Mouse (Mus musculus): ENCODE measurements around the gene Ly6g6d. TPM values are rescaled to one million over a fixed set of nuclear protein-coding genes. Genes with fewer than 3 reads are reported as not detected.

Gene Ly6g6d
- total RNA-seq, 1 experiment from 2014 or later: 1.1 TPM

DNA sequence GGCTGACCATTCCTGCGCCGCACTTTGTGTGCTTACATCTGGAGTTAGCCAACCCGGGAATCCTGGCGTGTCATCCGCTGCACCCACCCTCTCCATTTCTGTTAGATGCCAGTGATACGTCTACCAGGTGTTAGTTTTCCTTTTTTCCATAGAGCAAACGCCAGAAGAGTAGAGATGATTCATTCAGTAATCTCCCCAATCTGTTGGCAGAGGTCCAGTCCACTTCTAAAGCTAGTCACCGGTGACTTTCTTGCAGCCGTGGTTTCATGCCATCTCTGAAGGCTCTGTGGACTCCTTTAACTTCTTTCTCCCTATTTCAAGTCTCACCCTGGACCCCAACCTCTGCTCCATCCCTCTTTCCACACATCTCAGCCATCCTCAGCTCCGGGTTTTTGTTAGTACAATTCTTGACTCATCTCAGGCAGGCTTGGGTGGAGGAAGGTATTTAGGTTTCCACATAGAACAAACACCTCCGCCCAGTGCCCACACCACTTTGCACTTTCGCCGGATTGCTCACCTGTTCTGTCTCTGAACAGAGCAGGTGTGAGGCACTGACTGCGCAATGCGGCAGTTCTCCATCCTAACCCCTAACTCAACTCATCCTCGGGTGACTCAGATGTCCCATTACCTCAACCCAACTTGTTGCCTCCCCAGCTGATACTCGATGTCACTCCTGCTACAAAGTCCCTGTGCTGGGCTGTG is 9.5 kb downstream of the Ly6g6d start:
- no peak for DNase-seq

DNA sequence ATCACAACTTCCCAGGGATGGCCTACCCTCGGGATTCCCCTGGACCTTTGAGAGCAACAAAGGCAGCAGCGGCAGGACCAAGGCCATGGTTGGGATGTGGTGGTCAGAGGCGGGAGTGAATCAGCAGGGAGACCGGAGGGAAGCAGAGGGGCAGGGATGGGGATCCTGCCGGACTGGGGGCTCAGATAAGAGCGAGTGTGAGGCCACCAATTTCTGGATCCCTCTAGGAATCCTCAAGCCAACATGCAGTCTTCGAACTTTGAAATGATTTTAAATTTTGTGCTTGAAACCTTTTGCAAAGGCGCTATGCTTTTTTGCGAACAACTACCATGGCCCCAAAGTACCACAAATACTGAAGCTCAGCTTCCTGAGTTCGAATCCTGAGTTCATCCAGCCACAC is 11.8 kb downstream of the Ly6g6d start, which contains the start of gene Mpig6b:
TSS of gene Mpig6b (minus strand) at position 101 of the 400 bp plus-strand sequence.
- DNase-seq: no peak

DNA sequence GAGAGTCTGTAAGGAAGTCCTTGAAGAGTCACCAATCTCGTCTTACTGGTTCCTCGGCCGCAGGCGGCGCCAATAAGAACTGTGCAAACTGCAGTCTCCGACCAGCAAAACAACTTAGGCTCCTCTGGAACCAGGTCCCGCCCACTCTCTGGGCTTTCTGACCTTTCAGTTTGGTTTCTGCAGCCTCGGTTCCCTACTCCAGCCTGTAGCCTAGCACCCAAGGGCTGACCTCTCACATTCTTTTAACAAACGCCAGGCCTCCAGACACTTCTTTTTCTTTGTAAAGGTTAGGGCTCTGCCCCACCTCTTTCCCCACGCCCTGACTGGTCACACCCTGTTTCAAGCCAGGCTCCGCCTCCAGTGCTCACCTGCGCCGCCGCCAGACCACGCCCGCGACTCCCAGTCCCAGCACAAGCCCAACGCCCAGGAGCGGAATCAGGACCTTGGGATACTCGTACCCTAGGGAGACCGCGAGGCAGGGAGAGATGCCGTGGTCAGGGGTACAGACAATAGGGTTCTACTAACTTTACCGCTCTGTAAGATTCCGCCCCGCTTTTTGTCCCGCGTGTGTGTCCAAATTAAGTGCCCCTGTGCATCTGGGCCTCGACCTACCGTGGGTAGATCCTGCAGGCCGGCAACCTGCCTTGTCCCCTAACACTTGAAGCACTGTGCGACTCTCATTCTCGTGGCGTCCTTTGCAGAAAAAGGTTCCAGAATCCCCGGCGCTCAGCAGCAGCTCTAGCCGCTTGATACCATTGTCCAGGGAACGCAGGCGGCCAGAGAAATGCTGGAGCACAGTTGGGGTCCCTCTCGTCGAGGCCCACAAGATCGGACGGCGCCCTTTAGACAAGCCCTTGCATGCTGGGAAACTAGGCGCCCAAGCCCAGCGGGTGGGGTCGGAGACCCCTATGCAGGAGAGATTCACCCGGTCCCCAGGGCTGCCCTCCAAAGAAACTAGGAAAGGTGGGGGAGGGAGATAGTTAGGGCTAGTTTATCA is 12.6 kb downstream of the Ly6g6d start, which contains the start of gene Ly6g6c:
TSS of gene Ly6g6c (plus strand) at position 438 of the 997 bp plus-strand sequence.
- peak; percentile 66 for DNase-seq

DNA sequence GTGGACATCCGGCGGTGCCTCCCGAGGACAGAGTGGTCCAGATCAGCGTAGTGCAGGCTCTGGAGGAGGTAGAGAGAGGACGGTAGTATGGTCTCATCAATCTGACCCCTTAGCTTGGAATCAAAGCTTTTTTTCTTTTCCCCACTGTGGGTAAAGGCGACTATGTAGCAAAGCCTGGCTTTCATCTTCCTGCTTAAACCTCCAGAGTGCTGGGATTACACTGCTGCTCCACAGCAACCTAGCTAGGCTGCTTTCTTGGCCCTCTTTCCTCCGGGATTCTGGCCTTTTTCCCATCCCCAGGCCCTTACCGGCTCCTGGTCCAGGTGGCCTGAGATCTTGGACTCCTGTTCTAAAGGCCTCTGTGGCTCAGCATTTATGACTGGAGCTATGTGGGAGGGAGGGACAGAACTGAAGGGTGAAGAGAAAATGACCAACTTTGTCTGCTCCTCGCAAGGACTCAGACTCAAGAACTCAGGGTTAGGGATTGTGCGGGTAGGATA is 13.4 kb downstream of the Ly6g6d start:
- no peak for DNase-seq

DNA sequence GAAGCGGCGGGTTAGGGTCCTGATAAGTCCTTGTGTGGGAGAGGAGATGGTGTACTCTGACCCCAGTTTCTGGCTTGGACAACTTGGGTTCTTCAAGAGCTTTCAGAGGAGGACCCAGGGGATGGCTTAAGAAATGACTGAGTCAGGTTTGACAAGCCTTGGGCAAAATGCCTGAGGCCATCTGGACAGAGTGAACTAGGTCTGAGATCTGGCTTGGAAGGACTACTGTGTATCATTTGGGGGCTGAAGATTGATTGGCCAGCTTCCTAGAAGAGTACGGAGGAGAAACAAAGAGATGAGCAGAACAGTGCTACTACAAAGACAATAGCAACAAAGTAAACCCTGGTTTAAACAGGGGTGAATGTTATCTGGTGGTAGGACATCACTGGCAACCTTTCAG is 14.4 kb downstream of the Ly6g6d start:
- peak; percentile 36 for DNase-seq

DNA sequence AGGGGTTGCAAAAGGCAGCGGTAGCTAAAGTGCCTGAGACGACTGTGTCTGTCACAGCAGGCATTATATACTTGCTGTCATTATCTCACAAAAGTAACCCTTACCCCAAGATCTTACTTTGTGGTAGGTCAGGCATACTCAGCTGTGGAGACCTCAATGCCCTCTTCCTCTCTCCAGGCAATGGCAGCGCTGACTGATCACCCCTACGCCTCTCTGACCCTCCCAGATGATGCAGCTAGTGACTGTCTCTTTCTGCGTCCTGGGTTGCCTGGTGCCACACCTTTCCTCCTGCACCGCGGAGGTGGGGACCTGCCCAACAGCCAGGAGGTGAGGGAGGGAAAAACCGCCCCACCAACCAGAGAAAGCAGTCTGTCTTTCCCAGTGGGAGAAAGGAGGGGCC is 16.6 kb downstream of the Ly6g6d start:
- no peak for DNase-seq

DNA sequence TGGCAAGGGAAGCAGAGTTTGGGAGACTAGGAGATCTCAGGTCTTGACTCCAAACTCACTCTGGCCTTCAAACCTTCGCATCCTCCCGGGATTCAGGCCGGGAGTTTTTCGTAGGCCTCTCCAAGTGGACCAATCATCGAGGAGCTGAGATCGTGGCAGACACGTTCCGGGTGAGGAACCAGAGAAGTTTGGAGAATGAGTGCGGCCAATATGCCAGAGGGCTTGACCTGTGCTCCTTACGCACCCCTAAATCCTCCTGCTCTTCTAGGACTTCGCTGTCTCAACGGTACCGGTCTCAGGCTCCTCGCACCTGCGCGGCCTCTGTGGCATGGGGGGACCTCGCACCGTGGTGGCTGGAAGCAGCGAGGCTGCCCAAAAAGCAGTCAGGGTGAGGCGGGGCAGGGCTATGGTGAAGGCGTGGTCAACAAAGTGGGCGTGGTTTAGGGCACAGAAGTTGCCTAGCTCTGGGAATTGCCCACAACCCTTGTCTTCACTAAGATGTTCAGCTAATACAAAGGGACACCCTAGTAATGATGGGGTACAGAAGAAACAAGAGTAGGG is 17.0 kb downstream of the Ly6g6d start:
- peak; percentile 33 for DNase-seq

DNA sequence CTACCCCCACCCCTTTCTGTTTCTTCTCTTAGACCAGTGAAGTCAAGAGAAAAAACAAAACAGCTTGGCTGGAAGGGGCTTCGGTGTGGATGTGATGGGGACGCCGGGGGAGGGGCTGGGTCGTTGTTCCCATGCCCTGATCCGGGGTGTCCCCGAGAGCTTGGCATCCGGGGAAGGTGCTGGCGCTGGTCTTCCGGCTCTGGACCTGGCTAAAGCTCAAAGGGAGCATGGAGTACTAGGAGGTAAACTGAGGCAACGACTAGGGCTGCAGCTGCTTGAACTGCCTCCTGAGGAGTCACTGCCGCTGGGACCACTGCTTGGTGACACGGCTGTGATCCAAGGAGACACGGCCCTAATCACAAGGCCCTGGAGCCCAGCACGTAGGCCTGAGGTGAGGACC is 17.8 kb downstream of the Ly6g6d start:
- no peak for DNase-seq

DNA sequence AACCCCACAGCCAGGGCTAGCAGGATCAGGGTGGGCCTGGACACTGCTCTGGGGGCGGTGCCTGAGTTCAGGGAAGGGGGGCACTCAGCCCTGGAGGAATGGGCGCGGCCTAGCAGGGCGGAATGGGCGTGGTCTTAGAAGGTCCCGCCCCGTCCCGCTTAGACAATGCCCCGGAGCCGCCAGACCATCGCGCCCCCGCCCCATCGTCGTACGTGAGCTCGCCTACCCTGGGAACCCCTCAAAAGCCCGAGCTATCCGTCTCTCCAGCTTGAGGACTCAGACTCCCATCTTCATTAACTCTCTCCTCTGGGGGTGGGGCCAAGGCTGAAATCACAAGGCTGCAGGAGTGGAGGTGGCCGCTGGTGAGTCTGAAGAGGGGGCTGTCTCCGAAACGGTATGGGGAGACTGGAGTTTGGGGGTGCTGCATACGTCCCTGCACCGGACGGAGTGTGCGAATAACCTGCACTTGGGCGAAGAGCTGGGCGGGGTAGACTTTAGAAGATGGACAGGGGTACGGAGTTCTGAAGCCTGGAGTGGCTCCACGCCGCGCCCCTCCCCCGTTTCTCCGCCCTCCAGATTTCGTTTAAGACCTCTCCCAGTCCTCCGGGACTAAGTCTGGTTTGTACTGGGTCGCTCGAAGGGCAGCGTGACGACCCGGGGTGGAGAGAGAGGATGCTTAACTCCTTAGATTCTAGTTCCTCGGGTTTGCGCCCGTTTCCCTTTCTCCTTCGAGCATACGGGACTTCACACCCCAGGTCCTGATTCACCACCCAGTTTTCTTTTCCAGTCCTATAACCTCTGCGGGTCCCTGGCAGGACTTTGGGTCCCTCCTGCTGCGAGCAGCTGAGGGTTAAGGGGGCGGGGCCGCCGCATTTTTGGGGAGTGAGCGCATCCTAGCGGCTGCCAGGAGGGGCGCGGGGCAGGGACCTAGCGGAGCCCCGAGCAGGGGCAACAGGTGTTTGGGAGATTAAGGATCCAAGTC is 18.7 kb downstream of the Ly6g6d start, which contains the start of gene Ddah2:
TSS of gene Ddah2 (plus strand) at position 125 of the 982 bp plus-strand sequence.
- DNase-seq: peak; percentile 91

DNA sequence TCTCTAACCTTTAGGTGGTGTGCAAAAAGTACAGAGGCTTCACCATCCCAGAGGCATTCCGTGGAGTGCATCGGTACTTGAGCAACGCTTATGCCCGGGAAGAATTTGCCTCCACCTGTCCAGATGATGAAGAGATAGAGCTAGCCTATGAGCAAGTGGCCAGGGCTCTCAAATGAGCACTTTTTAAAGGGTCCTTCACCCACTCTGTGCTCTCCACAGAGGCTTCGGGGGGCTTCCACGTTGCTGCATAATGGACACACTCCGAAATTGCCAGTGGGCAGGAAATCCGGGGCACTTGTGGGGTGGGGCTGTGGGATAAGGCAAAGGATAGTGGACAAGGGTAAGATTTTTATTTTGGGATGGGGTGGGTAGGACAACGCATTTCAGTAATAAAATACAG is 19.5 kb downstream of the Ly6g6d start:
- no peak for DNase-seq

DNA sequence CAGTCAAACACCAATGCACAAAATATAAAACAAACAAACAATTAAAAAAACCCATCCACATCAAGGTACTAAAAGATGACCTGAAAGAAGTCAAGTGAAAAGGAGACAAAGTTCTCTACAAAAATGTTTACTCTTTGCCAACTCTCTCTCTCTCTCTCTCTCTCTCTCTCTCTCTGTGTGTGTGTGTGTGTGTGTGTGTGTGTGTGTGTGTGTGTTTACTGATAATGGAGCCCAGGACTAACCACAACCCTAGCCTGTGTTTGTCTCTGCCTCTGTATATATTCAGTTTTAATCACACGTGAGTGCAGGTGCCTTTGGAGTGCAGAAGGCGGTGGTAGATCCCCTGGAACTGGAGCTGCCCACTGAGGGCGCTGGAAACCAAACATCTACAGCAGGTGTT is 20.8 kb downstream of the Ly6g6d start:
- no peak for DNase-seq

DNA sequence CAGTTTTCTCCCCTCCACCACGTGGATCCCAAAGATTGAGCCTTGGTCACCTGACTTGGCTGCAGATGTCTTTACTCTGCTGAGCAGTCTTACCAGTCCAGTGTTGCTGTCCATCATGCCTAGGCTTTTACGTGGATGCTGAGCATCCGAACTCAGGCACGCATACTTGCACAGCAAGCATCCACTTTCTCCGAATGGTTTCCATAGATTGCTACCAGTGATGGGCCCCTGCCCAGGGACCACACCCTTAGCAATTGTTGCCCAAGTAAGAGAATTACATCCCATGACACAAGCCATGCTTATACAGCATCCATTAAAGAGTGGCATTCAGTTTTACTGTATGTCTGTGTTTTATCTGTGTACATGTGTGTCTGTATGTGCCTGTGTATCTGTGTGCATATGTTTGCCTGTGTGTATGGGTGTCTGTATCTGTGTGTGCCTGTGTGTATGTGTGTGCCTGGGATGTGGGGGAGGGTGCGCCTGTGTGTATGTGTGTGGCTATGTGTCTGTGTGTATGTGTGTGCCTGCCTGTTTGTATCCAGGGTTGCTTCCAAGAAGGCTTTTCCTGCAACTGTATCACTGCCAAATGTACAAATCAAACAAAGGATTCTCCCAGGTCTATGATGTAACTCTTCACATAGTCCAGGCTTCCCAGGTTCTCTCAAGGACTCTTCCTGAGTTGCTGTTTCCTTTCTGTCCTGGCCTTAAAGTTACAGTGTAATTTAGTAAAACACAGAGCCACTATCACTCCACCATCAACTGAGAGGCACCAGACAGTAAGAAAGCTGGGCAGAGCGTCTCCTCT is 22.0 kb downstream of the Ly6g6d start:
- no peak for DNase-seq

DNA sequence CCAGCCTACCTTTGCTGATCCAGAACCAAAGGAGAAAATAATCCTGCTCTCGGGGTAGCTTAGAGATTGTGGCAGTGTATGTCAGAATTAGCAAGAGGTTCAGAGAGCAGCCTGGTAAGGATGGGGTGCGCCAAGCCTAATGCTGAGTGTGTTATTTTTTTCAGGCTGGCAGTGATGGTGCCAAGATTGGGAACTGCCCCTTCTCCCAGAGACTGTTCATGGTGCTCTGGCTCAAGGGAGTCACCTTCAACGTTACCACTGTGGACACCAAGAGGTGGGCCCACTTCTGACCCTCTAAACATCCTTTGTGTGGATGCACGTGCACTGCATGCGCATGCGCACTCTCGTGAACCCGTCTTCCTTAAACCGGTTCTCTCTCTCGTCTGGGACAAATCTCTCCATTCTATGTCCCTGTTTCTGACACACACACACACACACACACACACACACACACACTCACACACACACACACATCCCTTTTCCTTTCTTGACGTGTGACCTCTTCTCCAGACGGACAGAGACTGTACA is 25.5 kb downstream of the Ly6g6d start:
- no peak for DNase-seq

DNA sequence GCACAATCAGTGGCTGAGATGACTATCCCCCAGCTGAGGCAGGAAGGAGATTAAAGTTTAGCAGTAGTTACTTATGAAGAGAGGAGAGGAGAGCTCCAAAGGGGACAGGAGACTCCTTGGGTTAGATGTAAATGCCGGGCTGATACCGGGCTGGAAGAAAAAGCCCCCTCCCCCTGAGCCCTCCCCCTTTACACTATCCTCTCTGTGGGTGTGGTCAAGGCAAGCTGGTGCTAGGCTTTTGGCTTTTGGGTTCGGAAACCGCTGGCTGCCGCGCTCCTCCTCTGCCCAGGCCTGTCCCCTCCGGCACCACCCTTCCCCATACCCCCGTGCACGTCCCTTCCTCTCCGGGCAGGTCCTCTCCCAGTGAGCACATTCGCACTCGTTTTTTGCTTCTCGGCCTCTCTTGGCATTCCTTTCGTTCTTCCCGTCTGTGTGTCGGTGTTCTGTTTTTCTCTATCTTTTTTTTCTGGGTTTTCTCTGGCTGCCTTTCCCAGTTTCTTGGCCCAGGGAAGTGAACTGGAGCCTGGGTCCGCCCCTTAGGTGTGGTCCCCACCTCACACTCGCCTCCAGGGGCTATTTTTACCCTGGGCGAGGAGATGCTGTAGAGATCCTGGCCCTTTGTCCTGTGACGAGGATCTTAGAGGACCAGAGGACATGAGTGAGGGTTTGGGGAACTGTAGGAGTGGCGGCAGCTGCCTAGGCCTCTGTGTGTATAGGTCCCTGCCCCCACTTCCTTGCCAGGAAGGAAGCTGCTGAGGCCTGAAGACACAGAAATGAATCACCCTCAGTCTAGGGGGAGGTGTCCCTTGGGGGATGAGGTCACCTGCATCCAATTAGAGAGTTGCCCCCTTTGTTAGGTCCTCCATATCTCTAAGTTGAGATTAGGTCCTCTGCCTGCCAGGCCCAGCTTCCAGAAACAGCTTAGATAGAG is 26.4 kb downstream of the Ly6g6d start:
- peak; percentile 86 for DNase-seq

DNA sequence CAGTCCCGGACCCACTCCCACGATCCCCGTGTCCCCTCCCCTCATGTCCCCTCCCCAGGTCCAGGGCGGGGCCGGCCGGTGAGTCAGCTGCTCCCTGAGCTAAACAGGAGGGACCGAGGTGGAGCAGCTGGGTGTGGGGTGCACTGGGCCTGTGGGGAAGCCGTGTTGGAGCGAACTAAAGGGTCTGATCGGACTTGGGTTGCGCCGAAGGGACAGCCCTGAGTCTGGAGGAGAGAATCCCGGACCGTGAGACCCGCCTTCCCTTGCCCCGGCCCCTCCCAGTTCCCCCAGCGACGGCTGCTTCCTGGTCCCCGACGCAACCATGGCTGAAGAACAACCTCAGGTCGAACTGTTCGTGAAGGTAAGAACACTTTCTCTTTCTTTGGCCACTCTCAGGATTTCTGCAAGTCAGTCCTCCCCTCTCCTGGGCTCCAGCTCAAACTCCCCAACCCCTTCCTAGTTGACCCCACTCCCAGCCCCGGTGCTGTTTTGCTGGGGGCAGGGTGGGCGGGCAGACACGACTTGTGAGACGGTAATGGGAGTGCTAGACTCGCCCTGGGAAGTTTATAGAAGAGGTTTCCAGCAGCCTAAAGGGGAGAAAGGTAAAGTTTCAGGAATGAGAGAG is 27.6 kb downstream of the Ly6g6d start:
- peak; percentile 89 for DNase-seq

DNA sequence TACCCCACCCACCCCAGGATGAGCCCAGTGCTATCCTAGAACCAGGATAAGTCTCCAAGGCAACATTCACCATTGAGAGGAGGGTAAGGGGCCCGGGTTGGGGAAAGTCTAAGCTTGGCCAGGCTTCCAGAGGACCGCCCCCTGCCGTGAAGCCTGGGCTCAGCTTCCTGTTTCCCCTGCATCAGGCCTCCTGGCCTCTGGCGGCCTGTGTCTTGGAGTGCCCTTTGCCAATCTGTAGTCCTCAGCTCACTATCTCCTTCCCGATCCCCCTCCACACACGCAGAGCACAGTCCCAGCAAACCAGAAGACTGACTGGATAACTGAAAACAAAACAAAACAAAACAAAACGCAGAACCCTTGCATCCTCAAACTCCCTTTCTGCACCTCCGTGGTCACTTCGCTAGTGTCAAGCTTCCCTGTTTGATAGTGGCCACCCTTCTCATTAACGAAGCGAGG is 28.3 kb downstream of the Ly6g6d start, which contains the start of gene Clic1:
TSS of gene Clic1 (plus strand) at position 406 of the 456 bp plus-strand sequence.
- DNase-seq: peak; percentile 78

DNA sequence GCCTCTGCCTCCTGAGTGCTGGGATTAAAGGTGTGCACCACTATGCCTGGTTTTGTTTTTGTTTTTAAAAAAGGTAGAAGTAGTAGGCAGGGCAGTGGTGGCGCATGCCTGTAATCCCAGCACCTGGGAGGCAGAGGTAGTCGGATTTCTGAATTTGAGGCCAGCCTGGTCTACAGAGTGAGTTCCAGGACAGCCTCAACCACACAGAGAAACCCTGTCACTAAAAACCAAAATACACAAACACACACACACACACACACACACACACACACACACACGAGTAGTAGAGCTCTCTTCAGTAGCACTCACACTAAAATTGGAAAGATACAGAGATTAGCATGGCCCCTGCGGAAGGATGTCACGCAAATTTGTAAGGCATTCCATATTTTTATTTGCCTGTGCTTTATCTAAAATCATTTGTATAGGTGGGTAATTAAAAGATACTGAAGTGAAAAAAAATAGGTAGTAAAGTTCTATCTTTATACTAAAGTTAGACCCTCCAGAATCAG is 28.9 kb downstream of the Ly6g6d start:
- no peak for DNase-seq
